Mouse (Mus musculus): ENCODE data around the gene Hrasls. TPM values are rescaled to one million over a fixed set of nuclear protein-coding genes. Genes with fewer than 3 reads are reported as not detected.
A peak's percentile ranks its signal among the peaks of the same experiment; 100 is the strongest.

Gene Hrasls
- polyA plus RNA-seq, 1 experiment from 2014 or later: 1.3 TPM

DNA sequence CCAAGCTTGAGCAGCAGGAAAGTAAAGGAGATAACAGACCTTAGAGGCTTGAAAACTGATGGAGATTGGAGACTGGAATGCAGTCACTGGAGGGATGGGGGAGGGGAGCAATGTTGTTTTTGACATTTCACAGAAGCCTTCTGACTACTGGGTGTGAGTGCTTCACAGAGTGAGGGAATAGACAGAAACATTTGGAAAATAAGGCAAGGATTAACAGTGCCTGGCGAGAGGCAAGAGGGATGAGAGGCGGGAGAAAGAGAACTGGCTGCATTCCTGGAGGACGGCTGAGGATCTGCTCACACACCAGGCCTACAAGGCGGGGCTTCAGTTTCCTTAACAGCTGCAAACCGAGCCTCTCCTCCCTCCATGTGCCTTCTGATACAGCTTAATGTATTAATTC, 11.0 kb upstream of the Hrasls start:
- no peaks in the 10 kb centered on the region for H3K9me3 ChIP-seq (ENCODE audit: control insufficient read depth, low read length)
- ATAC-seq (replicated peaks; ENCODE audit: low FRiP score) (no peak), DNase-seq (ENCODE audit: low spot score) (peak; percentile 35)
- H3K36me3 ChIP-seq (ENCODE audit: control insufficient read depth, insufficient read depth, low read length): no peaks in the 10 kb centered on the region
- H3K27ac ChIP-seq (ENCODE audit: low read depth, low read length): no peak overlapping the region
- no peak overlapping the region for H3K4me3 ChIP-seq (ENCODE audit: low read depth, low read length)
- WGBS: 31% methylated on average over 5 of the region's 5 CpGs
- H3K4me2 ChIP-seq: no peak overlapping the region
- H3K27me3 ChIP-seq (replicated peaks; ENCODE audit: control insufficient read depth, insufficient read depth, low read length): no peaks in the 10 kb centered on the region
- no peaks in the 10 kb centered on the region for H3K4me1 ChIP-seq (replicated peaks; ENCODE audit: control insufficient read depth, insufficient read depth, low read length)
- H3K9ac ChIP-seq (ENCODE audit: low read depth, low read length): no peak overlapping the region

DNA sequence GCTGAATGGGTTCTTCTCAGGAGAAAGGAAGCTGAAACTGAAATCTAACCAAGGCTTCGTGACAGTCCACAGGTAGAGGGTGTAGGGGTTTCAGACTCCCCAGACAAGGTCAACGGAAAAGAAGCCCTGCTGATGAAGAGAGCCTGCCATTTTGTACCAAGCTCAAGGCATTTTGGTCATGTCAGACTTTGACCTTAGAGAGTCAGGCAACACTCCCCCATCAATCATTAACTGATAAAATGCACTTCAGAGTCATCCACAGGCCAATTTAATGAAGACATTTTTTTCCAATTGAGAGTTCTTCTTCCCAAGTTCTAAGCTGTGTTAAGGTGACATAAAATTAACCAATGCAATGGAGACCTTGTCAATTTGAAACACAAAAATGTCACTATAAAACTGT, 8.3 kb upstream of the Hrasls start:
- no peak overlapping the region for H3K4me3 ChIP-seq (ENCODE audit: low read depth, low read length)
- H3K36me3 ChIP-seq (ENCODE audit: control insufficient read depth, insufficient read depth, low read length): no peaks in the 10 kb centered on the region
- H3K27me3 ChIP-seq (replicated peaks; ENCODE audit: control insufficient read depth, insufficient read depth, low read length): no peaks in the 10 kb centered on the region
- H3K27ac ChIP-seq (ENCODE audit: low read depth, low read length): no peak overlapping the region
- no peak for ATAC-seq (replicated peaks; ENCODE audit: low FRiP score)
- no peak for DNase-seq (ENCODE audit: low spot score)
- H3K9me3 ChIP-seq (ENCODE audit: control insufficient read depth, low read length): no peaks in the 10 kb centered on the region
- WGBS: 66% methylated on average over 2 of the region's 2 CpGs
- H3K4me1 ChIP-seq (replicated peaks; ENCODE audit: control insufficient read depth, insufficient read depth, low read length): no peaks in the 10 kb centered on the region
- no peak overlapping the region for H3K4me2 ChIP-seq
- H3K9ac ChIP-seq (ENCODE audit: low read depth, low read length): no peak overlapping the region

DNA sequence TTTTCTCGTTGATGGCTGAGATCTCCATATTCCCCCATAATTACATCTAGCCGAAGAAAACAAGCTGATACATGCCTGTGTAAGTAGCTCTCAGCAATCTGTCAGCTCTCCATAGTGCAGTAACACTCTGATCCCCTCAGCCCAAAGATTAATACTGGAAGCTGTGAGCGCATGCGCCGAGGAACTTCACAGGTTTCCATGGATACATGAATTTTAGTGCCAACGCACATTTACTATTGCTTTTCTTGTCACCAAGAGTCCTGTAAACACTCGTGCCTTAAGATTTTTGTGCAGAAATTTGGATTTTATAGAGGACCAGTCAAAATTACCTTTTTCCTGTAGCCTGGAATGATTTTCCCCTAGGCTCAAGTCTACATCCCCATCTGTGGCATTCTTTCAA, 4.6 kb upstream of the Hrasls start:
- no peaks in the 10 kb centered on the region for H3K9me3 ChIP-seq (ENCODE audit: control insufficient read depth, low read length)
- no peak overlapping the region for H3K4me3 ChIP-seq (ENCODE audit: low read depth, low read length)
- ATAC-seq (replicated peaks; ENCODE audit: low FRiP score) (no peak), DNase-seq (ENCODE audit: low spot score) (no peak)
- H3K27me3 ChIP-seq (replicated peaks; ENCODE audit: control insufficient read depth, insufficient read depth, low read length): peaks cover 11% of the 10 kb centered on the region
- H3K4me2 ChIP-seq: no peak overlapping the region
- H3K9ac ChIP-seq (ENCODE audit: low read depth, low read length): no peak overlapping the region
- no peak overlapping the region for H3K27ac ChIP-seq (ENCODE audit: low read depth, low read length)
- 82% methylated on average over 7 of the region's 7 CpGs for WGBS
- no peaks in the 10 kb centered on the region for H3K36me3 ChIP-seq (ENCODE audit: control insufficient read depth, insufficient read depth, low read length)
- no peaks in the 10 kb centered on the region for H3K4me1 ChIP-seq (replicated peaks; ENCODE audit: control insufficient read depth, insufficient read depth, low read length)

DNA sequence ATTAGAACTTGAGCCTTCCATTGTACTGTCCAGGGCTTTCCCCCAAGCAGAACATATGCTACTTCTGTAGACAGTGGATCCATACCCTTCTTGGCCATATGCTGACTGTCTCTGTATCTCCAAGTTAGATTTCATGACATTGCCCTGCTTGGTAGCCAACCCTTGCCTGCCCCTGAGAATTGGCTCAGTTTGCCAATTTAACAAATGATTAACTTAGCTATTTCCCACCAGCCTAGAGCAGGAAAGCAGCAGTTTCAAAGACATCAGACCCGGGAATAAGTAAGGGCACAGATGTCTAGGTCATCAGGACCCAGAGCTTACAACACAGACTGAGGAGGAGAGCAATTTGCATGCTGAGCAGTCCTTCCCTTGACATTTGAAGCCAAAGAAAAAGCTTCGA, 3.9 kb upstream of the Hrasls start:
- Histone ChIP-seq H3K4me3 (ENCODE audit: low read depth, low read length) (no peak overlapping the region), H3K36me3 (ENCODE audit: control insufficient read depth, insufficient read depth, low read length) (no peaks in the 10 kb centered on the region), H3K4me1 (replicated peaks; ENCODE audit: control insufficient read depth, insufficient read depth, low read length) (no peaks in the 10 kb centered on the region), H3K27me3 (replicated peaks; ENCODE audit: control insufficient read depth, insufficient read depth, low read length) (peaks cover 16% of the 10 kb centered on the region), H3K27ac (ENCODE audit: low read depth, low read length) (no peak overlapping the region), H3K4me2 (no peak overlapping the region), H3K9ac (ENCODE audit: low read depth, low read length) (no peak overlapping the region), H3K9me3 (ENCODE audit: control insufficient read depth, low read length) (no peaks in the 10 kb centered on the region)
- WGBS: 43% methylated on average over 2 of the region's 2 CpGs
- no peak for ATAC-seq (replicated peaks; ENCODE audit: low FRiP score)
- DNase-seq (ENCODE audit: low spot score): no peak

DNA sequence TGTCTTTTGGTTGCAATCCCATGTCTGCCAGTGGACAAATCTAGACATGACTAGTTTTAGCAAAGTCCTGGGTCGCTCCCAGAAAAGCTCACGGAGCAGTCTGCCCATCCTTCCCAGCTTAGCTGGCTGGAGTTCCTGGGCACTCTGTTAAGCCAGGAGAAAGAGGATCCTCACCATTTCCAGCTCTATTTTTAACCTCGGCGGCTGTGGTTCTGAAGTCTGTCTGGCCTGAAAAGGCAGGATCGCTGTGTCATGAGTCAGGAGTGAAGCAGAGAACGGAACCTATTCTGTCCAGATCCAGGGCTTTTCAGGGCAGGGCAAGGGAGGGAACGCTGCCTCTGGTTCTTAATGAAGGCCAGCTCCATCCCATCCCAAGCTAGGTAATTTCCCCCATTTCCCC, 654 bp upstream of the Hrasls start:
- H3K36me3 ChIP-seq (ENCODE audit: control insufficient read depth, insufficient read depth, low read length): no peaks in the 10 kb centered on the region
- H3K9ac ChIP-seq (ENCODE audit: low read depth, low read length): no peak overlapping the region
- H3K27ac ChIP-seq (ENCODE audit: low read depth, low read length): no peak overlapping the region
- H3K4me3 ChIP-seq (ENCODE audit: low read depth, low read length): no peak overlapping the region
- ATAC-seq (replicated peaks; ENCODE audit: low FRiP score) (no peak), DNase-seq (ENCODE audit: low spot score) (no peak)
- 62% methylated on average over 7 of the region's 7 CpGs for WGBS
- no peak overlapping the region for H3K4me2 ChIP-seq
- no peaks in the 10 kb centered on the region for H3K9me3 ChIP-seq (ENCODE audit: control insufficient read depth, low read length)
- peaks cover 20% of the 10 kb centered on the region for H3K27me3 ChIP-seq (replicated peaks; ENCODE audit: control insufficient read depth, insufficient read depth, low read length)
- H3K4me1 ChIP-seq (replicated peaks; ENCODE audit: control insufficient read depth, insufficient read depth, low read length): no peaks in the 10 kb centered on the region

DNA sequence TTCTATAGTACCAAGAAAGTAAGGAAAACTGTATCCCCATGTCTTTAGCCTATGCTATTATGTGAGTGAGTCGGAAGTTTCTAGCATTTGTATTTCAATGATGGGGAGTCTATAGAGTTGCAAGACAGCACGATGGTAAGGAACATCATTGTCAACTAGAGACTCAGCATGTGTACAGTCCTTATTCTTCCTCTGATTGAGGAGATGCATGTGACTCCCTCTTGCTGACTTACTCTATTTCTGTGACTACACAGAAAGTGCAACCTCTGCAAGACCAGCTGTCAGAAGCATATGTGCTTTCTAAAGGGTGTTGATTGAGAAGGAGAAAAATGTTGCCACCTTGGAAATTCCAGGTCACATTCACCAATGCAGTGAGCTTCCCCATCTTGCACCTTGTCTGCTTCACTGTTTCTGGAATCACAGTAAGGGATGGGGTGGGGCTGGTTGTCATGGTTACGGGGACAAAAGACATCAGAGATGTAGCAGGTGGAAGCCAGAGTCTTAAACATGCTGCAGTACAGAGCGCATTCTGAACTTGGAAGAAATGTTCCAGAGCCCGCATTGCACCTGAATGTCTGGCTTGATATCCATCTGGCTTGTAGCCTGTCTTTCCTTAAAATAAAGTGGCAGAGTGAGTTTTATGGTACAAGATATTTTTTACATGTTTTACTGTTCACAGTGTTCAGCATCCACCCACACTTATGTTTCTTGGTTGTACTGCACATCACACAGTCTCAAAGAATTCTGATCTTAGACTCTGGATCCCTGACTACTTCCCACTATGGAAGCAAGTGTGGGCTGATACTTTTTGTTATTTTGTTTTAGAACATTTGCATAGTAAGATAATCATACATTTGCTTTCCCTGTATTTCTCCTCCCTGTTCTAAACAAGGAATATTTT, 7.2 kb downstream of the Hrasls start:
- Histone ChIP-seq H3K9me3 (ENCODE audit: control insufficient read depth, low read length) (no peaks in the 10 kb centered on the region), H3K4me3 (ENCODE audit: low read depth, low read length) (no peak overlapping the region), H3K36me3 (ENCODE audit: control insufficient read depth, insufficient read depth, low read length) (no peaks in the 10 kb centered on the region), H3K4me2 (no peak overlapping the region), H3K27me3 (replicated peaks; ENCODE audit: control insufficient read depth, insufficient read depth, low read length) (no peaks in the 10 kb centered on the region), H3K9ac (ENCODE audit: low read depth, low read length) (no peak overlapping the region), H3K27ac (ENCODE audit: low read depth, low read length) (no peak overlapping the region), H3K4me1 (replicated peaks; ENCODE audit: control insufficient read depth, insufficient read depth, low read length) (no peaks in the 10 kb centered on the region)
- DNase-seq (ENCODE audit: low spot score) (no peak), ATAC-seq (replicated peaks; ENCODE audit: low FRiP score) (no peak)
- 81% methylated on average over 5 of the region's 5 CpGs for WGBS

DNA sequence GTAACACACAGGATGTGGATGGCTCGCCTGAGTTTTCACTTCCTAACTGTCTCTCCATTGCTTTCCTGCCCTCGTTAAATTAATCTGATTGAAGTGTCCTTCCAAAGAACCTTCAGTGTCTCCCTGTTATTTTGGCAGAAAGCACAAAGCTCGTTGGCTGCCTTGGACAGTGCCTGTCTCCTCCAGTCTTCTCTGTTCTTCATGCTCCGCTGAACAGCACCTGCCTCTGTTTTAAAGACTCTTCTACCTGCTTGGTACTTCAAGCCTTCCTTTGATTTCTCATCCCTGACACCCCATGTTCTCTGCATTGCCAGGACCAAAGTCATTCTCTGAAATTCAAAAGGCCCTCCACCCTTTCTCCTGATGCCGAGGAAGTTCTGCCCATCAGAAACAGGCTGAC, 26.5 kb downstream of the Hrasls start:
- H3K9me3 ChIP-seq (ENCODE audit: control insufficient read depth, low read length): no peaks in the 10 kb centered on the region
- no peak overlapping the region for H3K4me3 ChIP-seq (ENCODE audit: low read depth, low read length)
- H3K4me2 ChIP-seq: no peak overlapping the region
- H3K9ac ChIP-seq (ENCODE audit: low read depth, low read length): no peak overlapping the region
- ATAC-seq (replicated peaks; ENCODE audit: low FRiP score): no peak
- H3K27ac ChIP-seq (ENCODE audit: low read depth, low read length): no peak overlapping the region
- no peak for DNase-seq (ENCODE audit: low spot score)
- no peaks in the 10 kb centered on the region for H3K27me3 ChIP-seq (replicated peaks; ENCODE audit: control insufficient read depth, insufficient read depth, low read length)
- 66% methylated on average over 5 of the region's 5 CpGs for WGBS
- H3K36me3 ChIP-seq (ENCODE audit: control insufficient read depth, insufficient read depth, low read length): no peaks in the 10 kb centered on the region
- H3K4me1 ChIP-seq (replicated peaks; ENCODE audit: control insufficient read depth, insufficient read depth, low read length): no peaks in the 10 kb centered on the region

DNA sequence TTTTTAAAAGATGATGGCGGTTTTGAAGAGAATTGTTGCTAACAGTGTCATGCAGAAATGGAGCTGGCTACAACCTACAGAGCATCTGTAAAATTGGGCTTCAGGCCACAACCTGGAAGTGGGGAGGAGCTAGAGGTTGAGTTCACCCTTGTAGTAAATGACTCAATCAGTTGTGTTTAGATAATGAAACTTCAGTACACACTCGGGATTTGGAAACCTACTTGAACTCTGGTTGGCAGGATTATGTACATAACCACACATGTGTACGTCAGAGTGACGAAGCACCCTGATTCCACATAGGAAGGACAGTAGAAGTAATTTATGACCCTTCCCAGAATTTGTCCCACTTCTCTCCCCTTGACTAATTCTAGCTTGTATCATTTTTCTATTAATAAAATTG, 44.8 kb downstream of the Hrasls start:
- H3K9me3 ChIP-seq (ENCODE audit: control insufficient read depth, low read length): no peaks in the 10 kb centered on the region
- H3K4me3 ChIP-seq (ENCODE audit: low read depth, low read length): no peak overlapping the region
- H3K9ac ChIP-seq (ENCODE audit: low read depth, low read length): no peak overlapping the region
- no peak overlapping the region for H3K27ac ChIP-seq (ENCODE audit: low read depth, low read length)
- ATAC-seq (replicated peaks; ENCODE audit: low FRiP score): no peak
- 82% methylated on average over 4 of the region's 4 CpGs for WGBS
- H3K4me2 ChIP-seq: no peak overlapping the region
- no peaks in the 10 kb centered on the region for H3K27me3 ChIP-seq (replicated peaks; ENCODE audit: control insufficient read depth, insufficient read depth, low read length)
- no peaks in the 10 kb centered on the region for H3K36me3 ChIP-seq (ENCODE audit: control insufficient read depth, insufficient read depth, low read length)
- DNase-seq (ENCODE audit: low spot score): no peak
- H3K4me1 ChIP-seq (replicated peaks; ENCODE audit: control insufficient read depth, insufficient read depth, low read length): no peaks in the 10 kb centered on the region
